Mouse (Mus musculus): ENCODE data around the gene Phactr3. TPM values are rescaled to one million over a fixed set of nuclear protein-coding genes. Genes with fewer than 3 reads are reported as not detected.

Phactr3 gene
- total RNA-seq, 1 experiment, result 1.1 TPM

- no peak for TF ChIP-seq MAFK (IDR thresholded peaks at IDR 0.05; ENCODE audit: insufficient read depth, low read depth, low read length)
- TF ChIP-seq CHD2 (IDR thresholded peaks at IDR 0.05; ENCODE audit: low read depth, low read length), result no peak
- TF ChIP-seq HCFC1 (IDR thresholded peaks at IDR 0.05; ENCODE audit: borderline replicate concordance, insufficient read depth, low read length), result no peak
- TF ChIP-seq ZNF384 (IDR thresholded peaks at IDR 0.05; ENCODE audit: low read depth, low read length), result no peak
- no peak for TF ChIP-seq ZC3H11A (IDR thresholded peaks at IDR 0.05; ENCODE audit: borderline replicate concordance, low read depth, low read length)
- H3K9ac ChIP-seq (ENCODE audit: insufficient read depth, low read depth, low read length, poor library complexity, severe bottlenecking), result no peak overlapping the region
- H3K4me1 ChIP-seq (ENCODE audit: control insufficient read depth in 2 of 2, insufficient read depth in 2 of 2, low read length in 2 of 2, poor library complexity in 1 of 2), result peaks cover 0 to 10% of the 10 kb centered on the region in 2 experiments; a peak in 2 of 4 replicates
- no peak for DNase-seq (ENCODE audit: low read depth, low spot score)
- H3K36me3 ChIP-seq (ENCODE audit: control insufficient read depth, insufficient read depth, low read length, poor library complexity, severe bottlenecking), result no peaks in the 10 kb centered on the region
- no peak overlapping the region for H3K4me3 ChIP-seq (ENCODE audit: insufficient read depth in 1 of 2, low read depth in 1 of 2, low read length in 2 of 2, poor library complexity in 1 of 2, severe bottlenecking in 1 of 2)
- H3K27ac ChIP-seq (ENCODE audit: insufficient read depth, low read depth, low read length, poor library complexity, severe bottlenecking), result no peak overlapping the region
- in situ Hi-C loops (cut with MboI; ENCODE audit: low sequenced_read_pairs in 2 of 2, unreplicated experiment in 2 of 2), result no loop called here
- no peaks in the 10 kb centered on the region for H3K9me3 ChIP-seq (ENCODE audit: control insufficient read depth, insufficient read depth, low read depth, low read length)
Observed at GRCm38 (mm10) chr2:178120651-178121374, 2.0 kb downstream of the Phactr3 start.

- H3K9ac ChIP-seq (ENCODE audit: insufficient read depth, low read depth, low read length, poor library complexity, severe bottlenecking), result no peak overlapping the region
- in situ Hi-C loops (cut with MboI; ENCODE audit: low sequenced_read_pairs in 2 of 2, unreplicated experiment in 2 of 2), result no loop called here
- peaks cover 0 to 10% of the 10 kb centered on the region in 2 experiments; a peak in 2 of 4 replicates for H3K4me1 ChIP-seq (ENCODE audit: control insufficient read depth in 2 of 2, insufficient read depth in 2 of 2, low read length in 2 of 2, poor library complexity in 1 of 2)
- no peaks in the 10 kb centered on the region for H3K36me3 ChIP-seq (ENCODE audit: control insufficient read depth, insufficient read depth, low read length, poor library complexity, severe bottlenecking)
- TF ChIP-seq CHD2 (IDR thresholded peaks at IDR 0.05; ENCODE audit: low read depth, low read length) (no peak), HCFC1 (IDR thresholded peaks at IDR 0.05; ENCODE audit: borderline replicate concordance, insufficient read depth, low read length) (no peak), ZC3H11A (IDR thresholded peaks at IDR 0.05; ENCODE audit: borderline replicate concordance, low read depth, low read length) (no peak), MAFK (IDR thresholded peaks at IDR 0.05; ENCODE audit: insufficient read depth, low read depth, low read length) (no peak), ZNF384 (IDR thresholded peaks at IDR 0.05; ENCODE audit: low read depth, low read length) (no peak)
- no peaks in the 10 kb centered on the region for H3K9me3 ChIP-seq (ENCODE audit: control insufficient read depth, insufficient read depth, low read depth, low read length)
- H3K27ac ChIP-seq (ENCODE audit: insufficient read depth, low read depth, low read length, poor library complexity, severe bottlenecking), result no peak overlapping the region
- DNase-seq (ENCODE audit: low read depth, low spot score), result no peak
- H3K4me3 ChIP-seq (ENCODE audit: insufficient read depth in 1 of 2, low read depth in 1 of 2, low read length in 2 of 2, poor library complexity in 1 of 2, severe bottlenecking in 1 of 2), result no peak overlapping the region
Observed at GRCm38 (mm10) chr2:178121375-178121688, 2.6 kb downstream of the Phactr3 start.

- Histone ChIP-seq H3K27ac (ENCODE audit: insufficient read depth, low read depth, low read length, poor library complexity, severe bottlenecking) (no peak overlapping the region), H3K4me1 (ENCODE audit: control insufficient read depth in 2 of 2, insufficient read depth in 2 of 2, low read length in 2 of 2, poor library complexity in 1 of 2) (peaks cover 0 to 10% of the 10 kb centered on the region in 2 experiments; a peak in 2 of 4 replicates), H3K9me3 (ENCODE audit: control insufficient read depth, insufficient read depth, low read depth, low read length) (no peaks in the 10 kb centered on the region), H3K36me3 (ENCODE audit: control insufficient read depth, insufficient read depth, low read length, poor library complexity, severe bottlenecking) (no peaks in the 10 kb centered on the region), H3K4me3 (ENCODE audit: insufficient read depth in 1 of 2, low read depth in 1 of 2, low read length in 2 of 2, poor library complexity in 1 of 2, severe bottlenecking in 1 of 2) (no peak overlapping the region), H3K9ac (ENCODE audit: insufficient read depth, low read depth, low read length, poor library complexity, severe bottlenecking) (no peak overlapping the region)
- no peak for DNase-seq (ENCODE audit: low read depth, low spot score)
- TF ChIP-seq CHD2 (IDR thresholded peaks at IDR 0.05; ENCODE audit: low read depth, low read length) (no peak), ZNF384 (IDR thresholded peaks at IDR 0.05; ENCODE audit: low read depth, low read length) (no peak), HCFC1 (IDR thresholded peaks at IDR 0.05; ENCODE audit: borderline replicate concordance, insufficient read depth, low read length) (no peak), MAFK (IDR thresholded peaks at IDR 0.05; ENCODE audit: insufficient read depth, low read depth, low read length) (no peak), ZC3H11A (IDR thresholded peaks at IDR 0.05; ENCODE audit: borderline replicate concordance, low read depth, low read length) (no peak)
- in situ Hi-C loops (cut with MboI; ENCODE audit: low sequenced_read_pairs in 2 of 2, unreplicated experiment in 2 of 2), result no loop called here
Observed at GRCm38 (mm10) chr2:178121946-178122665, 3.3 kb downstream of the Phactr3 start.

GRCm38 (mm10) chr2:178123466-178123865 is 4.7 kb downstream of the Phactr3 start:
- TF ChIP-seq CHD2 (IDR thresholded peaks at IDR 0.05; ENCODE audit: low read depth, low read length), result no peak
- TF ChIP-seq HCFC1 (IDR thresholded peaks at IDR 0.05; ENCODE audit: borderline replicate concordance, insufficient read depth, low read length), result no peak
- TF ChIP-seq MAFK (IDR thresholded peaks at IDR 0.05; ENCODE audit: insufficient read depth, low read depth, low read length), result no peak
- TF ChIP-seq ZNF384 (IDR thresholded peaks at IDR 0.05; ENCODE audit: low read depth, low read length), result no peak
- Histone ChIP-seq H3K27ac (ENCODE audit: insufficient read depth, low read depth, low read length, poor library complexity, severe bottlenecking) (no peak overlapping the region), H3K4me1 (ENCODE audit: control insufficient read depth in 2 of 2, insufficient read depth in 2 of 2, low read length in 2 of 2, poor library complexity in 1 of 2) (peaks cover 0 to 10% of the 10 kb centered on the region in 2 experiments; a peak in 2 of 4 replicates), H3K36me3 (ENCODE audit: control insufficient read depth, insufficient read depth, low read length, poor library complexity, severe bottlenecking) (no peaks in the 10 kb centered on the region), H3K9me3 (ENCODE audit: control insufficient read depth, insufficient read depth, low read depth, low read length) (no peaks in the 10 kb centered on the region), H3K9ac (ENCODE audit: insufficient read depth, low read depth, low read length, poor library complexity, severe bottlenecking) (no peak overlapping the region), H3K4me3 (ENCODE audit: insufficient read depth in 1 of 2, low read depth in 1 of 2, low read length in 2 of 2, poor library complexity in 1 of 2, severe bottlenecking in 1 of 2) (no peak overlapping the region)
- DNase-seq (ENCODE audit: low read depth, low spot score), result no peak
- in situ Hi-C loops (cut with MboI; ENCODE audit: low sequenced_read_pairs in 2 of 2, unreplicated experiment in 2 of 2), result no loop called here

Data from ES-E14 (cell line).